Mouse (Mus musculus) liver, embryonic 16.5 days (tissue): ENCODE measurements around the gene BC030867. TPM values are rescaled to one million over a fixed set of nuclear protein-coding genes. Genes with fewer than 3 reads are reported as not detected.

Source experiments
- ATAC-seq: fragments of 200-750 bp; cut with Nextera tagmentation; 2 replicates; pipeline ENCODE4 v1.8.0; 2017; ENCODE audit warnings: low read depth, mild to moderate bottlenecking, moderate number of reproducible peaks, moderate library complexity
- H3K27ac ChIP-seq: fragments of 300-500 bp; sonication (generic); 2 replicates; pipeline ENCODE4 v1.5.1; 2014; ENCODE audit warnings: mild to moderate bottlenecking, low read length
- H3K27me3 ChIP-seq: fragments of 300-500 bp; sonication (generic); 2 replicates; pipeline ENCODE4 v1.6.1; 2014; ENCODE audit warnings: low read depth, low read length, mixed read lengths; ENCODE audit not compliant: control insufficient read depth, insufficient read depth
- H3K36me3 ChIP-seq: fragments of 300-500 bp; sonication (generic); 2 replicates; pipeline ENCODE4 v1.6.1; 2014; ENCODE audit warnings: mild to moderate bottlenecking; ENCODE audit not compliant: control insufficient read depth, insufficient read depth
- H3K4me1 ChIP-seq: fragments of 300-500 bp; sonication (generic); 2 replicates; pipeline ENCODE4 v1.6.1; 2014; ENCODE audit warnings: low read depth, low read length, mixed read lengths; ENCODE audit not compliant: control insufficient read depth
- H3K4me2 ChIP-seq: fragments of 300-500 bp; sonication (generic); 2 replicates; pipeline ENCODE4 v1.6.1; 2014; ENCODE audit warnings: low read depth, low read length, mixed read lengths
- H3K4me3 ChIP-seq: fragments of 300-500 bp; sonication (generic); 2 replicates; pipeline ENCODE4 v1.5.1; 2014; ENCODE audit warnings: low read depth, mild to moderate bottlenecking, low read length
- H3K9ac ChIP-seq: fragments of 300-500 bp; sonication (generic); 2 replicates; pipeline ENCODE4 v1.6.1; 2014; ENCODE audit warnings: low read depth, low read length
- H3K9me3 ChIP-seq: fragments of 300-500 bp; sonication (generic); replicated peaks from 2 replicates; pipeline ENCODE4 v1.6.1; 2016; ENCODE audit warnings: low read length; ENCODE audit not compliant: control insufficient read depth
- WGBS: fragments of 180-500 bp; shearing (Covaris S2); extraction: QIAGEN DNeasy Blood & Tissue Kit; methylation state at CpG from one replicate; pipeline ENCODE4 v1.1.7; 2014; ENCODE audit not compliant: insufficient replicate concordance; 5-methylcytosine and 5-hydroxymethylcytosine counted together
- polyA plus RNA-seq: library from polyadenylated mRNA; unstranded; fragments of >200 nt; fragmentation: Nextera tagmentation; extraction: Ambion mirVana; gene quantifications from 2 replicates; pipeline ENCODE4 v1.2.1, GENCODE M21; 2015

The BC030867 gene
- polyA plus RNA-seq, 1 experiment from 2014 or later, result 13.8 TPM

GRCm38 (mm10) chr11:102211011-102211410 lies 37.7 kb upstream of the BC030867 start:
- Histone ChIP-seq H3K4me1 (peaks cover 35% of the 10 kb centered on the region), H3K27ac (no peak overlapping the region), H3K27me3 (no peaks in the 10 kb centered on the region), H3K9ac (no peak overlapping the region), H3K9me3 (no peaks in the 10 kb centered on the region), H3K36me3 (no peaks in the 10 kb centered on the region), H3K4me2 (no peak overlapping the region), H3K4me3 (no peak overlapping the region)
- 48% methylated on average over 5 of the region's 5 CpGs for WGBS
- ATAC-seq, result no peak

GRCm38 (mm10) chr11:102211936-102212341 lies 36.7 kb upstream of the BC030867 start:
- Histone ChIP-seq H3K36me3 (no peaks in the 10 kb centered on the region), H3K4me3 (no peak overlapping the region), H3K9ac (no peak overlapping the region), H3K27ac (no peak overlapping the region), H3K27me3 (no peaks in the 10 kb centered on the region), H3K9me3 (no peaks in the 10 kb centered on the region), H3K4me2 (no peak overlapping the region), H3K4me1 (peaks cover 37% of the 10 kb centered on the region)
- 78% methylated on average over 18 of the region's 18 CpGs for whole genome bisulfite sequencing
- ATAC-seq, result no peak

GRCm38 (mm10) chr11:102214430-102215156 lies 34.1 kb upstream of the BC030867 start:
- Histone ChIP-seq H3K9me3 (no peaks in the 10 kb centered on the region), H3K4me3 (no peak overlapping the region), H3K4me1 (peaks cover 49% of the 10 kb centered on the region), H3K27ac (0 out of 2 replicates have a peak overlapping the region, but pooled peaks have one; percentile 3), H3K4me2 (no peak overlapping the region), H3K36me3 (no peaks in the 10 kb centered on the region), H3K27me3 (no peaks in the 10 kb centered on the region), H3K9ac (no peak overlapping the region)
- ATAC-seq, result no peak
- WGBS, result 45% methylated on average over 10 of the region's 10 CpGs

- H3K27ac ChIP-seq, result no peak overlapping the region
- no peaks in the 10 kb centered on the region for H3K27me3 ChIP-seq
- no peak overlapping the region for H3K4me2 ChIP-seq
- ATAC-seq, result no peak
- H3K4me1 ChIP-seq, result peaks cover 56% of the 10 kb centered on the region
- no peak overlapping the region for H3K9ac ChIP-seq
- no peak overlapping the region for H3K4me3 ChIP-seq
- H3K9me3 ChIP-seq, result no peaks in the 10 kb centered on the region
- 69% methylated on average over 11 of the region's 11 CpGs for WGBS
- H3K36me3 ChIP-seq, result no peaks in the 10 kb centered on the region
Observed at GRCm38 (mm10) chr11:102215511-102215910, 33.2 kb upstream of the BC030867 start.

GRCm38 (mm10) chr11:102216056-102216885 lies 32.4 kb upstream of the BC030867 start:
- peak overlapping the region; percentile 72 for H3K4me2 ChIP-seq
- no peaks in the 10 kb centered on the region for H3K9me3 ChIP-seq
- peaks cover 60% of the 10 kb centered on the region for H3K4me1 ChIP-seq
- WGBS, result 39% methylated on average over 12 of the region's 12 CpGs
- peak overlapping the region; percentile 82 for H3K27ac ChIP-seq
- H3K4me3 ChIP-seq, result peak overlapping the region; percentile 63
- H3K36me3 ChIP-seq, result no peaks in the 10 kb centered on the region
- peak; percentile 36; the same call in 1 of the 2 replicates for ATAC-seq
- H3K9ac ChIP-seq, result peak overlapping the region; percentile 27; the same call in 1 of the 2 replicates
- H3K27me3 ChIP-seq, result no peaks in the 10 kb centered on the region

GRCm38 (mm10) chr11:102216886-102217240 lies 31.8 kb upstream of the BC030867 start:
- Histone ChIP-seq H3K27ac (peak overlapping the region; percentile 75), H3K9me3 (no peaks in the 10 kb centered on the region), H3K4me3 (peak overlapping the region; percentile 63), H3K4me2 (peak overlapping the region; percentile 72), H3K4me1 (peaks cover 60% of the 10 kb centered on the region), H3K36me3 (no peaks in the 10 kb centered on the region), H3K27me3 (no peaks in the 10 kb centered on the region), H3K9ac (peak overlapping the region; percentile 27; the same call in 1 of the 2 replicates)
- ATAC-seq, result no peak
- WGBS, result 48% methylated on average over 5 of the region's 5 CpGs

- no peak overlapping the region for H3K27ac ChIP-seq
- peak overlapping the region; percentile 63 for H3K4me3 ChIP-seq
- peaks cover 63% of the 10 kb centered on the region for H3K4me1 ChIP-seq
Observed at GRCm38 (mm10) chr11:102217396-102217795, 31.3 kb upstream of the BC030867 start.

GRCm38 (mm10) chr11:102217876-102218430 lies 30.7 kb upstream of the BC030867 start:
- no peaks in the 10 kb centered on the region for H3K9me3 ChIP-seq
- H3K27me3 ChIP-seq, result no peaks in the 10 kb centered on the region
- no peak for ATAC-seq
- peak overlapping the region; percentile 74 for H3K27ac ChIP-seq
- no peaks in the 10 kb centered on the region for H3K36me3 ChIP-seq
- peak overlapping the region; percentile 59 for H3K9ac ChIP-seq
- H3K4me3 ChIP-seq, result peak overlapping the region; percentile 63
- peaks cover 63% of the 10 kb centered on the region for H3K4me1 ChIP-seq
- H3K4me2 ChIP-seq, result peak overlapping the region; percentile 72
- 28% methylated on average over 7 of the region's 7 CpGs for WGBS

More at GRCm38 (mm10) chr11:102217396-102217795, 31.3 kb upstream of the BC030867 start:
- Histone ChIP-seq H3K27me3 (no peaks in the 10 kb centered on the region), H3K4me2 (peak overlapping the region; percentile 72), H3K9me3 (no peaks in the 10 kb centered on the region), H3K9ac (peak overlapping the region; percentile 20; the same call in 1 of the 2 replicates), H3K36me3 (no peaks in the 10 kb centered on the region)
- no peak for ATAC-seq
- 57% methylated on average over 6 of the region's 6 CpGs for WGBS
